Mouse (Mus musculus) cortical plate, adult 2 months (tissue): ENCODE data around the gene Kif23.

Source experiments
- CTCF ChIP-seq: fragments of 200-500 bp; IDR thresholded peaks from 2 replicates; pipeline ENCODE4 v1.5.1; 2011; ENCODE audit warnings: mild to moderate bottlenecking, control low read depth, low read length; ENCODE audit not compliant: insufficient read depth; ENCODE audit errors: extremely low read depth
- POLR2A ChIP-seq: fragments of 200-500 bp; IDR thresholded peaks from 2 replicates; pipeline ENCODE4 v1.6.1; 2011; ENCODE audit warnings: mild to moderate bottlenecking, low read length, control low read depth; ENCODE audit not compliant: insufficient read depth; ENCODE audit errors: extremely low read depth

DNA sequence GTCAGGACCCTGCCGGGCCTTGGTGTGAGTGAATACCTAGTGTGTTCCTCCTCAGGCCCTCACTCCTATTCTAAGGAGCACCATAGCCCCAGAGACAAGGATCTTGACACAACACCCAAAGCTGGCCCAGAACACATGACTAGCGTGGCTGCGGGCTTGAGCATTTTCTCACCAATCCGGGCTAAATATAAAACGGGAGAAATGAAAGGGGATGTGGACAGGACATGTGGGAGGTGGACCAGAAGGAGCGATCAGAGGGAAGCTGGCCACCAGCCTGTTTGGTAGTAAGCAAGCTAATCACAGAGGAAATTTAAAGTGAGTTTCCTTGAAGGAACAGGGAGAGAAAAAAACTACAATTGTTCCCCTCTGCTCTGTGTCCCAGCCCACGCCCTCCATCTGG, 60.6 kb downstream of the Kif23 start:
- TF ChIP-seq CTCF (no peak), POLR2A (no peak)
